Mouse (Mus musculus) adrenal gland, postnatal 14 days (tissue): ENCODE data around the gene Dnaaf5. TPM values are rescaled to one million over a fixed set of nuclear protein-coding genes. Genes with fewer than 3 reads are reported as not detected.
A peak's percentile ranks its signal among the peaks of the same experiment; 100 is the strongest.

Experiments used
- DNase-seq: peaks from one replicate; pipeline ENCODE4 v3.0.0; 2021; ENCODE audit warnings: mixed read lengths
- long read RNA-seq, 2 experiments: library from polyadenylated mRNA; stranded (forward); transcript quantifications; one replicate each; pipeline ENCODE4 v2.0.0; 2021
- total RNA-seq: library from RNA; stranded (reverse); gene quantifications from 2 replicates; pipeline ENCODE4 v1.2.3, GENCODE M21; 2021

Dnaaf5 gene
- total RNA-seq, result 18.9 and 20.4 TPM in 2 replicates
- long read RNA-seq, experiment 1, transcript Dnaaf5-201 (13 exons, 3,450 nt), result major isoform, 29 of 38 reads
- long read RNA-seq, experiment 1, partial matches to known transcripts, result 6 of 38 reads
- long read RNA-seq, experiment 1, other reads (novel, unspliced or antisense), result 3 of 38 reads
- long read RNA-seq, experiment 2, transcript Dnaaf5-201 (13 exons, 3,450 nt), result major isoform, 22 of 26 reads
- long read RNA-seq, experiment 2, partial matches to known transcripts, result 2 of 26 reads
- long read RNA-seq, experiment 2, other reads (novel, unspliced or antisense), result 2 of 26 reads

DNA sequence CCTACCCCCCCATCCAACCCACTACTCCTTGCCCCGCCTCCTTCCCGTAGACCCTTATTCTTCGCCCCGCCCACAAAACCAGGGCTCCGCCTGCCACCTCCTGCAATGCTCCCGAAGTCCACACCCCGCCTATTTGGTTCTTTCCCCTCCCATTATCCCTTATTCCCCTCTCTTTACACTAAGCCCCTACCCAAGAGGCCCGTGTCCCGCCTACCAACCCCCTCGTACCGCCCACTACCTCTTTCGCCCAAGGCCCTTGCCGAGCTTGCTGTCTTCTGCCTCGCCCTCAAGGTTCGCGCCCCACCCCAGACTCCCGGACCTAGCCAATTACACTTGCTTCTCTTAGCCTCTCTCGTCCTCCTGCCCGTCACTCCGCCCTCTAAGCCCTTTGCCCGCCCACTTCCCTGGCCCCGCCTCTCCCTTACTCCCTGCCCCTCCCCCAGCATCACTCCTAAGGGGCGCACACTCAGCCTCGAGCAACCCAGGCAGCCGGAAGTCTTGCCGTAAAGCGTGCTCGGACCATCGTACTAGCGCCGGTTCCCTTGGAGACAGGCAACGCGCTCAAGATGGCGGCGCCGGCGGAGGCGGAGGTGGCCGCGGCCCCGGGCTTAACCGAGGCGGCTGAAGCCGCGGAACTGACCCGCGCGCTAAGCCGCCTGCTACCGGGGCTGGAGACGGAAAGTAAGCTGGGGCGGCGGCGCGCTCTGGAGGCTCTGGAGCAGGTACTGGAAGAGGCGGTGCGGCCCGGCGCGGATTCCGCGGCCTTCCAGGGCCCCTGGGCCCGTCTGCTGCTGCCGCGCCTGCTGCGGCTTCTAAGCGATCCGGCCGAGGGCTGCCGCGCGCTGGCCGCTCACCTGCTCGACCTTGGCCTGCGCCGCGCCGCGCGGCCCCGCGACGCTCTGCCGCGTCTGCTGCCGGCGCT is at the start of gene Dnaaf5, which contains the start of gene Prkar1b:
Dnaaf5 (plus strand) TSS at position 543 of the 922 bp plus-strand sequence.
Prkar1b (minus strand) TSS at position 321 of the 922 bp plus-strand sequence.
- DNase-seq, result peak; percentile 99

DNA sequence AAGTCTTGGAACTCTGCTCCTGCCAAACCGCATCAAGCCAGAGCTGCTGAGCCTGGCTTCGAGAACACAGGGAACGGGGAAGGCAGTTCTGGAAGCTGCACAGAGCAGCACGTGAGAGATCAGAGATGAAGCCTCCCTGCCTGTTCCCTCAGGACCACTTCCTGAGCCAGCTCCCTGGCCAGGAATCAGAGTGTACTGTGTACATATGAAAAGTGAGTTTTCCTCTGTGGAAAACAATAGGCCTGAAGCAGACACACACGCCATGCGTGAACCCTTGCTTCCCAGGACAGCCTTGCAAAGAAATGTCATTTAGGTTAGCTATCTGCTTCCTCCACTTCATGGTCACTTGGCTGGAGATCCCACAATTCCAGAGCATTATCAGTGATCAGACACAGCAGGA is 48.2 kb upstream of the Dnaaf5 start:
- DNase-seq, result no peak

DNA sequence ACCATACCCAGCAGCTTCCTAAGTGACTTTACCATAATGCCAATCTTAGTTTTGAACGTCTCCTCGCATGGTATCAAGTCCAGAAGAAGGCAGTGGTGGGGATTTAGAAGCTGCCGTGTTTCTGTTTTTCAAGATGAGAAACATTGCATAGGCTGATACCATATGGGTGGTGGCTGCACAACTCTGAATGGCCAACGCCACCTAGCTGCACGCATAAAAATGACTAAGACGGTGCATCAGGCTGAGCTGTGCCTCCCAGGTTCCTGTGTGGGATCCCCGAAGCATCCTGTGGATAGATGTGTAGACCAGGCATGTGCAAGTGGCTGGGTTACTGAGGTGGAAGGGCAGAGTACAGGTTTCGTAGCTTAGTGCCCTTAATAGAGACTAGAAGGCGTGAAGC is 42.2 kb upstream of the Dnaaf5 start:
- DNase-seq, result peak; percentile 17

DNA sequence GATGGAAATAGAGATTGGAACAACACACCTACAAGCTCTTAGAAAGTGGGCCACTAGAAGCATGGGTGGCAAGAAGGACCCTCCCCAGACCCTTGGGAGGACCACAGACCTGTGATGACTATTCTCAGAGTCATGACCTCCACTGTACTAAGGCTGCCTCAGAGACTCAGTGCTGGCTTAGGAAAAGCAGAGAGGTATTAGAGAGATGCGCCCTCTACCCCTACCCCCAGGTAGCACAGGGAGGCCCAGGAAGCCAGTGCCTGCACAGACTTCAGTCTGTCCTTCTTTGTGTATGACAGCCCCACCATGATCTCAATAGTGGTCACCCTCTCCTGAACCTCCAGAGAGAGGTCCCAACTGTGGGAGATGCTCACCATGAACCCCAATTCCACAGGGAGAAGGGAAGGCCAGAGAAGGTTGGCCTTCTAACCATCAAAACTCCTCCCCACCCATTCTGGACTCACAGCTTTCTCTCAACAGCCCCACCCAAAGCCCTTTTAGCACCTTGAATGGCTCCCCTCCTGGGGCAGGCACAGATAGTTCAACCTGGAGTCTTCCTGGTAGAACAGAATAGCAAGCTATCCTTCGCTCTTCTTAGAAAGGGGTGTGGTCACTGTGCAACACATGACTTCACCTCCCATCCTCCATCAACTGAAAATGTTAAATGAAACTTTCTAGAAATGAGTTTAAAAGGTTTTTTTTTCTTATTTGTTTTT is 39.7 kb upstream of the Dnaaf5 start:
- DNase-seq, result no peak

DNA sequence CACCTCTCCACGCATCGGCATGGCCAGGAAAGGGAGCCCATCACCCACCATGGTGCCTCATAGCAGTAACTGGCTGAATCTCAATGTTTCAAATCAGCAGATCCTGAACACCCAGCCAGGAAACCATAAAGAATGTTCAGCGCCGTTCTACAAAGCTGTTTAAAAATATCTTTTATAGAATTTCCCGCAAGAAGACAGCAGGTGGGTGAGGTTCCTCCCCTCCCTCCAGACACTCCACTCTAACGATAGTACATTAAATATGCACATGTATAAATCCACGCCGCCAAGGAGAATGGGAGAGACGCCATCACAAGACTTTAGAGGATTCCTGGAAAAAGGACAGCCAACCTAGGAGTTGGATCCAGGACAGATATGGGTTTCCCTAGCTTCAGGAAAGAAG is 38.0 kb upstream of the Dnaaf5 start:
- no peak for DNase-seq

DNA sequence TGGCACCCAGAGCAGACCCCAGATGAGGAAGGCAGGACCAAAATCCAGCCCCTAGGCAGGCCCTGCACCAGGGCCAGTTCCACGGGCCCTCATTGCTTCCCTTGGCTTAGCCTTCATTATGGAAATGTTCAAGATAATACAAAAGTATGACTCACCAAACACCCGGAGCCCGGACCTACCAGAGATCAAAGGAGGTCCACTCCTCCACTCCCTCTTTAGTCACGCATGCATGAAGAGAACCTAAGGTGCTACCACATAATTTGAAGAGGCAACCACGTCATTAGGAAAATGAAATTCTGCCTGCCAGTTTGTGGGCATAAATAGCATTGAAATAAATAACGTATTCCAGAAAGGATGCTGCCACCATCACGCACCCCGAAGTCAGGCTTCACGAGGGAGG is 37.6 kb upstream of the Dnaaf5 start:
- no peak for DNase-seq

DNA sequence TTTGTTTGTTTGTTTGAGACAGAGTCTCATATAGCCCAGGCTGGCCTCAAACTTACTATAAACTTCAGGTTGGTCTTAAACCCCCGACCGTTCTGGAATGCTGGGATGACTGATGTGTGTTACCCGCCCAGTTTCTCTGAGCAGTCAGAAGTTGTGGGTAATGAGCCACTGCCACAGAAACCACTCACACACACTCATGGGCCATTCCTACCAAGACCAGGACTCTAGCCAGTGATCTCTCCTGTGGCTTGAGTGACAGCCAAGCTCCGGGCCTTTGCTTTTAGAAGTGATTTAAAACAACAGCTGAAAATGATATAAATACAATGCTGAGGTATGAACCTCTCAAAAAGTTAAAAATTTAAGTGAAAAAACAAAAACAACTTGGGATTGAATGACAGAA is 35.1 kb upstream of the Dnaaf5 start:
- DNase-seq, result no peak

DNA sequence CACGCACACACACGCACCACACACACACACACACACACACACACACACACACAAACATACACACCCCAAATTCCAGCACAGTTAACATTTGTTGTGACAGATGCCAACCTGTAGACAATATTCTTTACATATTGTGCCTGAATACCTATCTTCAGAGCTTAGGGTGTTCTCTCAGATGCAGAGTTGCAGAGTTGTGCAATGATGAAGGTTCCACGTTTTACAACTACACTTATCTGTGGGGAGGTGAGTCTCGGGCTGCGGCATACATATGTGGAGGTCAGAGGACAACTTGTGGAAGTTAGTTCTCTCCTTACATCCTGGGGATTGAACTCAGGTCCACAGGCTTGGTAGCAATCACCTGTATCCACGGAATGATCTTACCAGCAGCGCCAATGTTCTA is 34.5 kb upstream of the Dnaaf5 start:
- DNase-seq, result no peak

DNA sequence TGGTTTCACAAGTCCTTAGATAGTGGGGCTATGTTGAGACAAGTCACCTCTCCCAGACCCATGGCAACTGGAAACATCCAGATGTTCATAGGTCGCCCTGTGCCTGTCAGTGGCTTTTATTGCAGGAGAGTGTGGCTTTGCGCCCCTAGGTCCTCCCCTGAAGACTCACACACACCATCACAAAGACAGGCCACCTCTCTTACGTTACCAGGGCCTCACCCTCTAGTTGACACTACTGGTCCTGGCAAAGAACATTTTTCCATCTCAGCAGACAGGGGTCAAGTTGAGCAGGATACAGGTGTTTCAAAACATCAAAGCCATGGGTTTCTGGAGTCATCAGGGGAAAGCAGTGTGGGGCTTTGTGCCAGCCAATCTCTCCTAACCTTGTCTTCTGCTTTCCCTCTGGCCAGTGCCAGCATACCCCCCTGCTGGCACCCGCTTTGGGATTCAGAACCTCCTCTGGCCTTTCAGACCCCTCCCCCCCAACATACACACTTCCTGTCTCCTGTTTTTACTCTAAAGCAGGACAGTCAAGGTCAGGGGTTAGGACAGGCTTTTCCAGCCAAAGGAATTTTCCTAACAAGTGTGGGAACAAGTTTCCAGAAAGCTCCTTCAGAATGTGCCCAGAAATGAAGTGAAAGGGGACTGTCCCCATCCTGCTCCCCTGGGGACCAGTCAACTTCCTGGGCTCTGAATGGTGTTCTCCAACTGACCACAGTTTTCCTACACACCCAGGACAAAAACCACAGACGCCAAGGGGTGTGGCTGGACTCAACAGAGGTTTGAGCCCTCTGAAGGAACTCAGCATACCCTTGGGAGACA is 31.7 kb upstream of the Dnaaf5 start:
- DNase-seq, result peak; percentile 56

DNA sequence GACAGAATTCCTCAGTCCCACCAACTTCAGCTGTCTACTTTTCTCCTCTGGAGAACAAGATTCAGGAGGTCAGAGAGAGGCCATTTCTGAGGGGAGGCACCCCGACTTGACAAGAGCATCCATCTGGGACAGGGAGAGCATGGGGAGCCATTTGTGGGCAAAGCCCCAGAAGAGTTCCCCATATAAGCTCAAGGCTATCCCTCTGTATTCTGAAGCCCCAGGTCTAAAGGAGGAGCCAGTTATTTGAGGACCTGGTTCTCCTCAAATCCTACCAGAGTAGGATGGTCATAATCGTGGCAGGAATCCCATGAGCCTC is 31.1 kb upstream of the Dnaaf5 start:
- DNase-seq, result no peak

DNA sequence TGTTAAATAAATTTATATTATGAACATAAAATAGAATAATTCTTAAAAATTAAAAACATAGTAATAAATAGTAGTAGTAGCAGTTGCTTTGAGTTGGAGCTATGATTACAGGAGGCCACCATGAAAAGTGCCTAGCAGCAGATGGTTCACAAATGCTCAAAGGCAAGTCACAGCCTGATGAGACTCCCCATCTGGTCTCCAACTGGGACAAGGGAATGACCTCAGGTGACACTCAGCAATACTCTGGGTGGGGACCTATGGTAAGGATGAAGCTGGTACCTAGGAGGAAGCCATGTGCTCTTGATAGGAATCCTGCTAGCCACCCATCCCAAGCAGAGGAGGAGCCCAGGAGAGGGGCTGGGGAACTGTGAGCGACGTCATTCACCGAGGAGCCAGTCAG is 24.3 kb upstream of the Dnaaf5 start:
- DNase-seq, result no peak

DNA sequence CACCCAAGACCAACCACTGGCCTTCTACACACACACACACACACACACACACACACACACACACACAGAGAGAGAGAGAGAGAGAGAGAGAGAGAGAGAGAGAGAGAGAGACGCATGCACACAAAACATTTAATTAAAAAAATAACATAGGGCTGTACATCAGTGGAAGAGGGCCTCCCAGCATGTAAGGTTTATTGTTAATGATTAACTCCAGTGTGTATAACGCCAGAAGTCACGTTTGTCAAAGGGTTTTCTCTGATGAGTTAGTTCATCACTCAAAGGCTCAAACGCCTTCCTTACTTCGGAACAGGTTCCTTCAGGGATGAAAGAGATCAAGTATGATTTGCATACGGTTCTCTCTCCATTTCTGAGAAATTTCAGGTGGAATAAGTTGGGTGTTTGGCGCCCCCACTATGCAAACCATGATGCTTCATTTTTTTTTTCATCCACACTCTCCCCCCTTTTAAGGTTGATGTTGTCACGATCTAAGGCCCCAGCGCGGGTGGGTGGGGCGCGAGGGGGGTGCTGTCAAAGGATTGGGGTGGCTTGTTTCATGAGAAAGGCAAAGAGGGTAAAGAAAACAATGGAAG is 21.5 kb upstream of the Dnaaf5 start:
- DNase-seq, result no peak

DNA sequence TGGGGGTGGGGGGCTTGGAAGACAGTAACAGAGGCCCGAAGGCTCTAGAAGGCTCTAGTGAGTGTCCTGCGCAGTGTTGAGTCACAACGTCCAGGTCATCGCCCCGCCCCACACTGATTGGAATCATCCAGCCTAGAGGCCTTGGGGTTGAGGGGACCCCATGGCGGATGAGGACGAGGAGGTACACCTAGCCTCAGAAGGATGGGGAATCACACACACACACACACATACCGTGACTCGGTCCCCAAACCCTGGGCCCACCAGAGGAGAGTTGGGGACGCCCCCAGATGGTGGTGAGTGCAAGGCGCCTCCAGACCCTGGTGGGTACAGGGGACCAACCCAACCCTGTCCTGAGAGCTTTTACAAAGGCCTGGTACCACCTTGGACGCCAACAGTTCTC is 20.9 kb upstream of the Dnaaf5 start:
- peak; percentile 58 for DNase-seq

DNA sequence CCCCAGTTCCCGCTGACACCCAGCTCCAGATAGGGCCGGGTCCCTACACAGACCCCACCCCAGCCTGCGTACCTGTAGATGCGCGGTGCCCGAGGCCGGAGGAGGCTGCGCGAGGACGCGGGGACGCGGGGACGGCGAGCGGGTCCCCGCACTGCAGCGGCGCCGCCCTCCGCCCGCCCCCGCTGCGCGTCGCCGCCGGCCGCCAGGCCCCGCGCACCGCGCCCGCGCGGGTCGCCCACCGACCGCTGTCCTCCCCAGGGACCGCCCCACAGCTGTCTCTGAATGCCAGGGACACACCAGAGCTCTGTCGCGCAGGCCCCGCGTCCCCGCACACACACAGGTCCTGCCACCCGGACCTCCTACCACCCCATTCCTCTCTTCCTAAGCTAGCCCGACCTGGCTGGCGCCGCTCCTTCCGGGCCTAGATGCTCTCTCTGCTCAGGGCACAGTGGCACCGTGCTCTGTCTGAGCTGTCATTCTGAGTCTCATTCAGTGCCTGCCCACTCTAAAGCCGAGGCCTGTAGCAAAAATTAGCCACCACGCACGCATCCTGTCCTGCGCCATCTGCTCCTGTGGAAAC is 20.4 kb upstream of the Dnaaf5 start:
- DNase-seq, result peak; percentile 54

DNA sequence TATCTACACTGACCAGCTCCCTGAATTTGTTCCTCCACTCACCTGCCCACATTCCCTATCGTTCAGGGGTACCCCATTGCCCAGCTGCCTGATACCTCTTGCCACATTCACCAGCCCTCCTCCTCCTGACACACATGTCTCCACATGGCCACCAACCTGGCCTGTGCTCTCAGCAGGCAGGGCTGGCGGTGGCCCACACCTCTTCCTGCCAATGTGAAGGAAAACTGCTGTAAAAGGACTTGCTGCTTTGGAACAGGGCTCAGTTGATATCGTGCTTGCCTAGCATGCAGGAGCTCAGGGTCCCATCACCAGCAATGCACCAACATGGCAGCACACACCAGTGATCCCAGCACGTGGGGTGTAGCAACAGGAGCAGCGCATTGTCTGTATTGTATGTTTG is 19.7 kb upstream of the Dnaaf5 start:
- no peak for DNase-seq

DNA sequence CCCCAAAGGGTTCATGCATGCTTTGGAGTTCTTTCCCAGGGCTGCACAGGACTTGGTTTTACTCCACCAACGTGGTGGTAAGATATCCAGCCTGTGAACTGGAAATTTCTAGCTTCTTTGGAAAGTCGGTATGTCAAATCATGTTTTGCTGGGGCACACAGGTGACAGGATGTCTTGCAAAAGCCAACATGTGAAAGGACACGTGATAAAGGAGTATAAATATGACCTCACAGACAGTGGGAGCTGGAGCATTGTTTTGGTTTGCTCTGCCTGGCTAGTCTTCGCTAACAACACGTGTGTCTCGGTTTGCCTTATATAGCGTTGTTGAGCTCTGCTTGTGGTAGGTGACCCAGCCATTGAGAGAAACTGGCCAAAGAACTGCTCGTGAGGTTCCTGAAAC is 15.5 kb upstream of the Dnaaf5 start:
- no peak for DNase-seq

DNA sequence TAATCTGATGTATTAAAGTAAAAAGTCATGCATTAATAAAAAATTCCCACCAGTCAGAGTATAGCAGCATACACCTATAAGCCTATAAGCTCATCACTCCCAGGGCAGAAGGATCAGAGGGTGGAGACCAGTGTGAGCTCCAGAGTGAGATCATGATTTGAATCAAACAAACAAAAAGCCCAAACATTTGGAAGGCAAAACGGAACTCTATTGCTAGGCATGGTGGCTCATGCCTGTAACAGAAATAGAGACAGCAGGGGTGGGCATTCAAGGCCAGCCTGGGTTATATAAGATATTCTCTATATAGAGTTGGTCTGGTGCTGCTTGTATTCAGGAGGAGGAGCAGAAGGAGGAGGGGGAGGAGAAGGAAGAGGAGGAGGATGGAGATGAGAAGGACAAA is 13.7 kb upstream of the Dnaaf5 start:
- no peak for DNase-seq

DNA sequence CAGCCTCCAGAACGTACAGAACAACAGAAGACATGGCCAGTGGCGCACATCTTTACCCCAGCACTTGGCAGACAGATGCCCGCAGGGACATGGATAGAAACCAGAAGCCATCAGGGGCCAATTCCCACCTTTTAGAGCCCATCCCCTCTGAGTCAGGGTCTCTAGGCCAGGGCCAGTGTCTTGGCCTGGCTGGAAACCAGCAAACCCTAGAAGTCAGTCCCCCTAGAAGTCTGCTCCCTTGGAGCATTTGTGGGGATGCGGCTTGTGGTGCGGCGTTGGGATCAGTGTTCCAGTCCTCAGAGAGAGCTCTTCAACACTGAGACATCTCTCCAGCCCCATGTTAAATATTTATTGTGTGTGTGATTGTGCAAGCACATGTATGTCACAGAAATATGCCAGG is 12.8 kb upstream of the Dnaaf5 start:
- no peak for DNase-seq

DNA sequence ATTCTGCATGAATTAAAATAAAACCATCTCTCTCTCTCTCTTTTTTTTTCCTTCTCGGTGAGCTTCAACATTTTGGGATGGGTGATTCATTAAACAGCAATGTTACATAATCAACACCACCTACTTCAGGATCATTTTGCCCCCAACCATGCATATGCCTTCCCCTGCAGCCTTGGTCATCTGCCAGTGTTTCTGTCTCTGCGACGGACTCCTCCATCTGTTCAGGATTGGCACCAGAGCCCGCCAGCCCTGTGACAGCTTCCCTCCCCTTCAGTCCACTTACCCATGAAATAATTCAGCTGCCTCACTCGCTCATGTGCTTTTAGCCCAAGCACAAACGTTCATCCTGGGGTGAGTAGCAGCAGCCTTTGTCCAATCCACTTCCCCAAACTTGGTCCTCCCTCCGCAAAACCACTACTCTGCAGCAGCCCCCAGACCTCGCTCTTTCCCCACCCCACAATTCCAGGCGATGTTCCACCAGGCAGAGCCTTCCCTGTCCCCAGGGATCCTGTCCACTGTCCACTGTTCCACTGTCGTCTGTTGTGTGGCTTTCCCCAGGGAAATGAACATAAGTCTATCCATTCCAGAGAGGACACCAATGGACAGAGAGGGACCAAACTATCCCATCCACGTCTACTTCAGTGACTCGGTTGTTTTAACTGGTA is 11.6 kb upstream of the Dnaaf5 start:
- no peak for DNase-seq

DNA sequence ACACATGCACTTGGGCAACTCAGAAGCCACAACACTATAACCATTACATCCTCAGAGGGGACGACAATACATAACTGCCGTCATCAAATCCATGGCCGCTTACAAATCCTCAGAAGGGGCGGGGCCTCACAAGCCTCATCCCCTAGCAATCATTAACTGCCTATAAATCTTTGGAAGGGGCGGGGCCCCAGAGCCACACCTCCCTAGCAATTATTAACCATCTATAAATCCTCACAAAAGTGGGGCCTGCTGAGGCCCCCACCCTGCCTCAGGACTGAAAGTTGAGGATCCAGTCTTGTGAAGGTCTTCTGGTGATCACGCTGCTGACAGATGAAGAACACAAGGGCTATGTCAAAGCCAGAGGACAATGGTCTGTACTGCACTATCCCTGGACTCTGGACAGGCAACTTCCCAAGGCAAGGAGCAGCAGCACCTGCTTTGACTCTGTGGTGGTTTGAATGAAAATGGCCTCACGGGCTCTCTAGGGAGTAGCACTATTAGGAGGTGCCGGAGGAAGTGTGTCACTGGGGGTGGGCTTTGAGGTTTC is 11.0 kb upstream of the Dnaaf5 start:
- DNase-seq, result no peak

DNA sequence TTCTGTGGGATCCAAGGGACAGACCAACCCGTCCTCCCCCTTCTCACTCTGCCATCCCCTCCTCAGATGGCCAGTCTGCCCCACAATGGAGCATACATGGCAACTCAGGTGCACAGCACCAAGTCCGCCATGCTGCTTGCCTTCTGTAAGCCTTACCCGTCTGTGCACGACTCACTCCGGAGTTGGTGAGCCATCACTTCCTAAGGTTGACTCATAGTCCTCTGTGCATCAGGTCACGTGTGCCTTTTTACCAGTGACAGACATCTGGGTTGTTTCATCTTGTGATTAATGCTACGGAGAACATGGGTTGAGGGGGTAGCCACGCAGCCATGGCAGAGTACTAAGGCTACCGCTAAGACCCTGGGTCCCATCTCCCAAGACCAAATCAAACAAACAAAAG is 9.4 kb upstream of the Dnaaf5 start:
- DNase-seq, result no peak
